Mouse (Mus musculus) thymus, postnatal 0 days (tissue): ENCODE measurements around the gene Poldip3. TPM values are rescaled to one million over a fixed set of nuclear protein-coding genes. Genes with fewer than 3 reads are reported as not detected.

Source experiments
- DNase-seq: peaks from one replicate; pipeline ENCODE4 v3.0.0-alpha.2; 2015; ENCODE audit warnings: low spot score
- polyA plus RNA-seq: library from polyadenylated mRNA; unstranded; fragments of >200 nt; fragmentation: Nextera tagmentation; extraction: Ambion mirVana; gene quantifications from 2 replicates; pipeline ENCODE4 v1.2.1, GENCODE M21; 2015

Gene Poldip3
- polyA plus RNA-seq, 1 experiment from 2014 or later: 134 TPM

GRCm38 (mm10) chr15:83088495-83089428 is 60.4 kb downstream of the Poldip3 start:
- DNase-seq: no peak

- no peak for DNase-seq
Measured at GRCm38 (mm10) chr15:83086636-83087328, 62.4 kb downstream of the Poldip3 start.

- DNase-seq: peak; percentile 64
Measured at GRCm38 (mm10) chr15:83085901-83086300, 63.3 kb downstream of the Poldip3 start.

- no peak for DNase-seq
Measured at GRCm38 (mm10) chr15:83084022-83084640, 65.1 kb downstream of the Poldip3 start.

GRCm38 (mm10) chr15:83083530-83083929 is 65.7 kb downstream of the Poldip3 start:
- no peak for DNase-seq

Other genes starting within 250 kb of the Poldip3 start
- 9.9 and 13.1 TPM in 2 replicates for gene Tcf20, start 161.5 kb downstream of the Poldip3 start, polyA plus RNA-seq
- 3.2 and 3.6 TPM in 2 replicates for gene Nfam1, start 116.1 kb downstream of the Poldip3 start, polyA plus RNA-seq
- gene Serhl, start 59.9 kb downstream of the Poldip3 start, polyA plus RNA-seq: 74.8 and 83.2 TPM in 2 replicates
- 66.2 and 66.9 TPM in 2 replicates for gene Rrp7a, start 26.6 kb downstream of the Poldip3 start, polyA plus RNA-seq
- gene Cyb5r3, start 23.2 kb upstream of the Poldip3 start, polyA plus RNA-seq: 33.9 and 38.1 TPM in 2 replicates
- 2.2 and 2.4 TPM in 2 replicates for gene A4galt, start 102.4 kb upstream of the Poldip3 start, polyA plus RNA-seq
- gene Arfgap3, start 200.9 kb upstream of the Poldip3 start, polyA plus RNA-seq: 16.4 and 18.3 TPM in 2 replicates